Mouse (Mus musculus): Measurements from ENCODE around the gene Cib1. TPM values are rescaled to one million over a fixed set of nuclear protein-coding genes. Genes with fewer than 3 reads are reported as not detected.
A peak's percentile ranks its signal among the peaks of the same experiment; 100 is the strongest.

Cib1 gene
- total and polyA plus RNA-seq, 2 experiments from 2014 or later, result 33.5 to 49.9 TPM

GRCm38 (mm10) chr7:80208738-80209430 is 23.7 kb downstream of the Cib1 start:
- DNase-seq (ENCODE audit: low spot score), result no peak
- no peak overlapping the region for H3K4me3 ChIP-seq (ENCODE audit: low read length)
- H3K4me2 ChIP-seq (ENCODE audit: low read depth, low read length), result no peak overlapping the region
- 0 out of 2 replicates have a peak, but pooled peaks cover 6% of the 10 kb centered on the region for H3K36me3 ChIP-seq (ENCODE audit: insufficient read depth, low read length)
- no peaks in the 10 kb centered on the region for H3K27me3 ChIP-seq (ENCODE audit: insufficient read depth, low read length)
- H3K4me1 ChIP-seq (ENCODE audit: insufficient read depth, low read length), result peaks cover 12% of the 10 kb centered on the region; the same call in 1 of the 2 replicates
- no peak overlapping the region for H3K9ac ChIP-seq (replicated peaks; ENCODE audit: low read length)
- H3K9me3 ChIP-seq (ENCODE audit: low read length), result no peaks in the 10 kb centered on the region
- ATAC-seq, result no peak
- no peak overlapping the region for H3K27ac ChIP-seq
- 56% methylated on average over 10 of the region's 10 CpGs for WGBS
- TF ChIP-seq CTCF (IDR thresholded peaks at IDR 0.05; ENCODE audit: low read depth), result no peak

GRCm38 (mm10) chr7:80208026-80208642 is 24.5 kb downstream of the Cib1 start:
- ATAC-seq (0 out of 2 replicates have a peak, but pooled peaks have one; percentile 24), DNase-seq (ENCODE audit: low spot score) (no peak)
- no peak overlapping the region for H3K4me3 ChIP-seq (ENCODE audit: low read length)
- H3K27ac ChIP-seq, result no peak overlapping the region
- no peak for TF ChIP-seq CTCF (IDR thresholded peaks at IDR 0.05; ENCODE audit: low read depth)
- no peaks in the 10 kb centered on the region for H3K27me3 ChIP-seq (ENCODE audit: insufficient read depth, low read length)
- H3K9me3 ChIP-seq (ENCODE audit: low read length), result no peaks in the 10 kb centered on the region
- no peak overlapping the region for H3K9ac ChIP-seq (replicated peaks; ENCODE audit: low read length)
- H3K4me2 ChIP-seq (ENCODE audit: low read depth, low read length), result no peak overlapping the region
- WGBS, result 61% methylated on average over 18 of the region's 18 CpGs
- 0 out of 2 replicates have a peak, but pooled peaks cover under 1% of the 10 kb centered on the region for H3K36me3 ChIP-seq (ENCODE audit: insufficient read depth, low read length)
- peaks cover 16% of the 10 kb centered on the region; the same call in 1 of the 2 replicates for H3K4me1 ChIP-seq (ENCODE audit: insufficient read depth, low read length)

- no peak overlapping the region for H3K9ac ChIP-seq (replicated peaks; ENCODE audit: low read length)
- no peak overlapping the region for H3K4me2 ChIP-seq (ENCODE audit: low read depth, low read length)
- DNase-seq (ENCODE audit: low spot score) (no peak), ATAC-seq (no peak)
- H3K27ac ChIP-seq, result no peak overlapping the region
- 71% methylated on average over 3 of the region's 3 CpGs for WGBS
- H3K9me3 ChIP-seq (ENCODE audit: low read length), result no peaks in the 10 kb centered on the region
- peaks cover 24% of the 10 kb centered on the region for H3K4me1 ChIP-seq (ENCODE audit: insufficient read depth, low read length)
- no peaks in the 10 kb centered on the region for H3K27me3 ChIP-seq (ENCODE audit: insufficient read depth, low read length)
- TF ChIP-seq CTCF (IDR thresholded peaks at IDR 0.05; ENCODE audit: low read depth), result no peak
- H3K36me3 ChIP-seq (ENCODE audit: insufficient read depth, low read length), result no peaks in the 10 kb centered on the region
- no peak overlapping the region for H3K4me3 ChIP-seq (ENCODE audit: low read length)
Measured at GRCm38 (mm10) chr7:80207314-80207731, 25.3 kb downstream of the Cib1 start.

GRCm38 (mm10) chr7:80205705-80206589 is 26.7 kb downstream of the Cib1 start:
- no peak for DNase-seq (ENCODE audit: low spot score)
- 89% methylated on average over 12 of the region's 12 CpGs for WGBS
- Histone ChIP-seq H3K9ac (replicated peaks; ENCODE audit: low read length) (no peak overlapping the region), H3K9me3 (ENCODE audit: low read length) (no peaks in the 10 kb centered on the region), H3K4me2 (ENCODE audit: low read depth, low read length) (no peak overlapping the region), H3K27ac (no peak overlapping the region), H3K4me1 (ENCODE audit: insufficient read depth, low read length) (peaks cover 35% of the 10 kb centered on the region), H3K36me3 (ENCODE audit: insufficient read depth, low read length) (no peaks in the 10 kb centered on the region), H3K4me3 (ENCODE audit: low read length) (no peak overlapping the region), H3K27me3 (ENCODE audit: insufficient read depth, low read length) (no peaks in the 10 kb centered on the region)
- no peak for ATAC-seq
- TF ChIP-seq CTCF (IDR thresholded peaks at IDR 0.05; ENCODE audit: low read depth), result no peak

GRCm38 (mm10) chr7:80204961-80205360 is 27.7 kb downstream of the Cib1 start:
- no peaks in the 10 kb centered on the region for H3K36me3 ChIP-seq (ENCODE audit: insufficient read depth, low read length)
- WGBS, result 82% methylated on average over 7 of the region's 7 CpGs
- TF ChIP-seq CTCF (IDR thresholded peaks at IDR 0.05; ENCODE audit: low read depth), result no peak

GRCm38 (mm10) chr7:80204362-80204761 is 28.3 kb downstream of the Cib1 start:
- no peak for ATAC-seq
- no peaks in the 10 kb centered on the region for H3K9me3 ChIP-seq (ENCODE audit: low read length)
- H3K27me3 ChIP-seq (ENCODE audit: insufficient read depth, low read length), result no peaks in the 10 kb centered on the region
- TF ChIP-seq CTCF (IDR thresholded peaks at IDR 0.05; ENCODE audit: low read depth), result no peak
- H3K9ac ChIP-seq (replicated peaks; ENCODE audit: low read length), result no peak overlapping the region
- no peak overlapping the region for H3K27ac ChIP-seq
- no peak overlapping the region for H3K4me3 ChIP-seq (ENCODE audit: low read length)
- peaks cover 48% of the 10 kb centered on the region for H3K4me1 ChIP-seq (ENCODE audit: insufficient read depth, low read length)
- H3K36me3 ChIP-seq (ENCODE audit: insufficient read depth, low read length), result no peaks in the 10 kb centered on the region
- DNase-seq (ENCODE audit: low spot score), result no peak
- no peak overlapping the region for H3K4me2 ChIP-seq (ENCODE audit: low read depth, low read length)
- WGBS, result 79% methylated on average over 4 of the region's 4 CpGs

More at GRCm38 (mm10) chr7:80204961-80205360, 27.7 kb downstream of the Cib1 start:
- no peak for DNase-seq (ENCODE audit: low spot score)
- ATAC-seq, result no peak
- H3K4me3 ChIP-seq (ENCODE audit: low read length), result no peak overlapping the region
- H3K27me3 ChIP-seq (ENCODE audit: insufficient read depth, low read length), result no peaks in the 10 kb centered on the region
- H3K4me1 ChIP-seq (ENCODE audit: insufficient read depth, low read length), result peaks cover 42% of the 10 kb centered on the region
- H3K9ac ChIP-seq (replicated peaks; ENCODE audit: low read length), result no peak overlapping the region
- H3K4me2 ChIP-seq (ENCODE audit: low read depth, low read length), result no peak overlapping the region
- H3K9me3 ChIP-seq (ENCODE audit: low read length), result no peaks in the 10 kb centered on the region
- H3K27ac ChIP-seq, result no peak overlapping the region

Measured in hindbrain, postnatal 0 days (tissue).